Mouse (Mus musculus) heart, adult 8-10 months (tissue): Measurements from ENCODE around the gene Lrriq3. TPM values are rescaled to one million over a fixed set of nuclear protein-coding genes. Genes with fewer than 3 reads are reported as not detected.

ENCODE experiments used
- DNase-seq: peaks from one replicate; pipeline ENCODE4 v3.0.0; 2022; ENCODE audit warnings: low spot score
- total RNA-seq, 4 experiments: library from RNA; stranded (reverse); gene quantifications; 2 replicates each; pipeline ENCODE4 v1.2.4; 2022

Gene Lrriq3
- under 1 TPM; 0.19 to 0.44 (median 0.34) TPM for total RNA-seq

- DNase-seq, result peak; percentile 87
Observed at GRCm38 (mm10) chr3:155093116-155093956, at the start of gene Lrriq3, which contains the start of gene Fpgt. Gene Lrriq3 (plus strand): TSS chr3:155093434. Gene Fpgt (minus strand): TSS chr3:155093403.

GRCm38 (mm10) chr3:155052021-155052420 is 41.2 kb upstream of the Lrriq3 start:
- DNase-seq, result no peak

- DNase-seq, result no peak
Observed at GRCm38 (mm10) chr3:155053189-155053588, 40.0 kb upstream of the Lrriq3 start.

- DNase-seq, result peak; percentile 23
Observed at GRCm38 (mm10) chr3:155055231-155055916, 37.9 kb upstream of the Lrriq3 start, which contains the start of gene Tnni3k. Gene Tnni3k (minus strand): TSS chr3:155055407.

DNA sequence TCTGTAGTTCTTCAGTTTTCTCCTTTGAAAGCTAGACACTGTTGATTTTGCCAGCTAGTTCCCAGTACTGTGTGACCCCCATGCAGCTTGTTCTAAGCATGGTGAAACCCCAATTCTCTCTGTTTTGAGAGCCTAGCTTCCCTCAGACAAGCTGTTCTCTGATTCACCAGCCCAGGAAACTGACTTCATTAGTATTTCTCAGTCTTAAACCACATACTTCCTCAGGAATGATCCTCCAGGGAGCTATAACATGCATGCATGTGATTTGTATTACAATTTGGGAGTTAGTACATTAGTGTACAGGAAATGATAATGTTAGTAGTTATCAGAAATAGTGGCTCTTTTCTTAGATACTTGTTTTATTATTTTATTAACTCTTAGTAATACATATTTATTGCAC is 36.6 kb upstream of the Lrriq3 start:
- DNase-seq, result no peak

DNA sequence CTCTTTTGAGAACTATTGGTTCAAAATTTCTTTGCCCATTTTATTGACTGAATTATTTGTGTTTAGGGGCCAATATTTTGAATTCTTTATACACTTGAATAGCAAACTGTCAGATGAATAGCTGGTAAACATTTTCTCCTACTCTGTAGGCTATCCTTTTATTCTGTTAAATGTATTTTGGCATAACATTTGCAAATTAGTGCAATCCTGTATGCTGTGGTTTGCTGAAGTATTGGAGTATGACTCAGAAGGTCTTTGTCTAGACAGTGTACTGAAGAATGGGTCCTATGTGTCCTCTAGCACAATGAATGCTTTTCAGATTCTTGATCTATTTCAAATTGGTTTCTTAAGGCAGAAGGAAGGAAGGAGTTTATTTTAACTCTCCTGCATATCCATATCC is 35.7 kb upstream of the Lrriq3 start:
- DNase-seq, result no peak

DNA sequence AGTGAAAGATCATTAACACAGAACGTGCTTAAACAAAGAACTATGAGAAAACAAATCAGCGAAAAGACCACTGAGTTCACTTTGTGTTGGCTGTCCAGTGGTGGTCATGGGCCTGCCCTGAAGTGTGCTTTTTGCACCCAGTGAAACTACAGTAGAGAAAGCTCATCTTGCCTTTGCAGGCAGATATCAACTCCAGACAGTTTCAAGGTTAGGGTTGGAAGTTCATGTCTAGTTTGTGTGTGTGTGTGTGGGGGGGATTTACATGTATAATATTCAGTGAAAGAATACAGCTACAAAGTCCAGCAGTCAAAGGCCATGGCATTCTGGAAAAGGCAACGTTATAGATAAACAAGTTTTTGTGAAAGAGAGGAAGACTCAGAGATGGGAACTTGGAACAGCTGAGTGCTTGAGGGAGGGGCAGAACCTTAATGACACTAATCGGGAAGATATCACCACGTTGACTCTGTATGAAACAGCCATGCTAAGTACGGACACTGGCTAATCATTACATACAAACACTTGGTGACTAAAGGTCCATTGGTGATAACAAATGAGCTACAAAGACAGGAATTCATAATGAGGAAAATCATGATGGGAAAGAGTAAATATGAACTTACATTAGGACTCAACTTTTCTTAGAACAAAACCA is 34.3 kb upstream of the Lrriq3 start:
- no peak for DNase-seq

DNA sequence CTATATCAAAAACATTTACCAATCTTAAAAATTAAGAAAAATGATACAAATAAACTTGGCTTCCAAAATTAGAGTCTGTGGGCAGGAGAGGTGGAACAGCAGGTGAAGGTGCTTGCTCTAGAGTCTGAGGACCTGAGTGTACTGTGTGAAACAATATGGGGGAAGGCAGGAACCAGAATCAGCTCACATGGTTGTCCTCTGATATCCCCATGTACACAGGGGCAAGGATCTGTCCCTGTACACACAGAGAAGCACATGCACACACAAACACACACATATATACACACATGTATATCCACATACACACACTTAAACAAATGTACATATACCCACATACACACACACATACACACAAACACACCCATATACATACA is 33.8 kb upstream of the Lrriq3 start:
- DNase-seq, result no peak

DNA sequence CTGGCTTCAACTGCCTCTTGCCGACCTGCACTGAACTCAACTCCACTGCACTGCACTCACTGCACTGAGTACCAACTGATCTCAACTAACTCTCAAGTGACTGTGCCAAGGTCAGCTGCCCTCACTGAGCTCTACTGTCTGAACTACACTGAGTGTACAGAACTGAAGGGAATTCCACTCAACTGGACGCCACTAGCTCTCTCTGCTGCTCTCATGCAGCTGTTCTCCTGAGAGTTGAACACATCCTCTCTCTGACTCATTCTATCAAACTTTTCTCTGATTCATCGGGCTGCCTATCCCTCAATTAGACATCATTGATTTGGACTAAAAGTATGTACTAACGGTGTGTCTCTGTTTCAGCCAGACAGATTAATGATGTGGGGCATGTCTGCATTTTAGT is 15.3 kb upstream of the Lrriq3 start:
- no peak for DNase-seq

DNA sequence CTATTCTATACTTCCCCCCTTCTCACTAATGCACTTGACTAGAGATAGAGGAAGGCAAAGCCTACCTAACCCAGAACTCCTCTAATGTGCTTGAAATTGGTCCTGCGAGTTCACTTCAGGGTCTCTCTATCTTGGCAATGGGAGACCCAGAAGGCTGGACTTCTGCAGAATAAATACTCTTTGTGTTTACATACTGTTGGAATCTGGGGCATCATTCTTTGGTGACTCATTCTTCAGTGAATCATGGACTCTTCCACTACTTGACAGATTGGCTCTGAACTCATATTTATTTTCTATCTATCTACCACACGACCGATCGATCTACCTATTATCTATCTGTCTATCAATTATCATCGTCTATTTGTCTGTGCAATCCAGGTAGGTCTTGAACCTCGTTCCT is 1.2 kb upstream of the Lrriq3 start:
- DNase-seq, result no peak

GRCm38 (mm10) chr3:155099266-155099665 is 6.0 kb downstream of the Lrriq3 start:
- no peak for DNase-seq

- no peak for DNase-seq
Observed at GRCm38 (mm10) chr3:155105957-155106356, 12.7 kb downstream of the Lrriq3 start.

DNA sequence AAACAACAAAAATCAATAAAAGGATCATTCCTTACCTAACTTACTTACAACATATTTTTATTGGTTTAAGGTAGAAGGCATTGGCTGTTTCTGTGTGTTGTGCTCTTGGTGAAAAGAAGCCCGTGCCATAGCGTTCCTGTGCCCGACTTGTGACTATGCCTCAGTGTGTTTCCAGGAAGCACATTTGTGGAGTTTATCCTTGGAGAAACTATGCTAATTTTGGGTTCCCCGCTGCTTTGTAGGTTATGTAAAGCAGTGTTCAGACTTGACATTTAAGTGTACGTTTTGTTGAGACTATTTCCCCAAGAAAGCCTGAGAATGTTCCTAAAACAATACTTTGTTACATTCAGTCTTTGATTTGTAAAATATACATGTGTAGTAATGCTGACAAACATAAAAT is 44.5 kb downstream of the Lrriq3 start:
- no peak for DNase-seq

DNA sequence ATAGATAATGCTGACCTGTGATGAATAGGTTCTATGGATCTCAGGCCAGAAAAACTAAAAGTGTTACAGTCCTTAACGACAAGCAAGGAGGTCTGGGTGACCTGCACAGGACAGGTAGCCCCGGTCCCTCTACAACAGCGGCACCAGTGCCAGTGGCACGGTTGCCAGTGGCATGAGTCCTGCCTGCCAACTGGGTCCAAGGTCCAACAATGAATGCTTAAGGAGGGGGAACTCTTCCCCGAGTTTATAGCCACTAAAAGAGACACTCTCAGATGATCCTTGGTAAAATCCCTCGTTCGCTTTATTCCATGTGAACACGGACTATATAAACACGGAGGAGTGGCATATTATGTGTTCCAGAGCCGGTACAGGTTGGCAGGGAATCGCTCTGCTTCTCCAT is 47.8 kb downstream of the Lrriq3 start:
- DNase-seq, result no peak

DNA sequence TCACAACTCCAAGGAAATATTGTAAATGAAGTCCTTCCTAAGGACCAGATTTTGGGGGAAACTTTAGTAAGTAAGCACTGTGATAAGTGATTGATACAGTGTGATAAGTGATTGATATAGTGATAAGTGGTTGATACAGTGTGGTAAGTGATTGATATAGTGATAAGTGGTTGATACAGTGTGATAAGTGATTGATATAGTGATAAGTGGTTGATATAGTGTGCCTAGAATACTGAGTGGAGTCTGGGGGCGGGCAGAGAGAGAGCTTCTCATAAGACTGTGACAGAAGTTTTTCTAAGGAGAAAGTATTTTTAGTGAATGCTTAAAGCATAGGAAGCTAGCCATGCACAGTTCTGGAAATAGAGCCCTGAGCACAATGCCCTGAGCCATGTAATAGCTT is 51.1 kb downstream of the Lrriq3 start:
- DNase-seq, result no peak

DNA sequence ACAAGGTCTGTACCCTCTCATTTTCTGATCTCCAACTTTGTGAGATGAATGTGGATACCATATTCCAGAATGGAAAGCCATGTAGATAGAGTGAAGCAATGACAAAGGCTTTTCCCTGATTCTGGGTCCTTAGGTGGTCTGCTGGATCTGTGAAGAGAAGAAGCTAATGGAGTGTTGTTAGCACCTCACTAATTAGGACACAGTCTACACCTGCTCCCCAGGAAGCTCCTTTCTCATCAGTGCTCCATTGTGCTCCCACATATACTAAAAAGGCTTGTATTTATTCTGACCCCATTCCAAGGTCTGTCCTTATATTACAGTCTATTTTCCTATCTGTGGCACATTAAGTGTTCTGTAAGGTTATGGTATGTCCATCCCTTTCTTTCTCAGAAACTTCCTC is 68.6 kb downstream of the Lrriq3 start:
- DNase-seq, result no peak

- no peak for DNase-seq
Observed at GRCm38 (mm10) chr3:155180303-155180902, 87.2 kb downstream of the Lrriq3 start.

DNA sequence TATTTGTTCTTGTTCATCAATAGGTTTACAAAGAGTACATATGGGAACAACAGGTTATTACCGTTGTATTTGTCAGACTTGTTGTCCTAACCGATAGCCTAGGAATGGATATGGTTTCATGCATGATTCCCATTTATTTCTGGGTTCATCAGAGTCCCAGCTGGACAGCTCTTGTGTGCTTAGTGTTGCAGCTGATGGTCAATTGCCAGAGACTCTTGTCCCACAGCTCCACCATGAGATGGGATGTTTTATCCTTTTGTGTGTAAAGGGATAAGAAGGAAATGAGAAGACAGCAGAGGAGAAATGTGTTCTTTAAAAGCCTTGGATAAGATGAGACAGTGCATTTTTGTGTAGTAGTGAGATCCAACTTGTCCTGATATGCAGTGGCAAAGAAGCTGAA is 93.2 kb downstream of the Lrriq3 start:
- DNase-seq, result no peak

GRCm38 (mm10) chr3:155188857-155189256 is 95.6 kb downstream of the Lrriq3 start:
- DNase-seq, result no peak

GRCm38 (mm10) chr3:155234919-155235318 is 141.7 kb downstream of the Lrriq3 start:
- DNase-seq, result no peak

- no peak for DNase-seq
Observed at GRCm38 (mm10) chr3:155235502-155235901, 142.3 kb downstream of the Lrriq3 start.
